Mouse (Mus musculus) limb, embryonic 12.5 days (tissue): ENCODE data around the gene Zdhhc16. TPM values are rescaled to one million over a fixed set of nuclear protein-coding genes. Genes with fewer than 3 reads are reported as not detected.

Experiments
- ATAC-seq: fragments of 200-750 bp; cut with Nextera tagmentation; 2 replicates; pipeline ENCODE4 v1.8.0; 2017; ENCODE audit warnings: low read depth, moderate TSS enrichment; ENCODE audit not compliant: insufficient number of reproducible peaks, insufficient read depth, low FRiP score, low TSS enrichment
- H3K27ac ChIP-seq: fragments of 300-500 bp; sonication (generic); 2 replicates; pipeline ENCODE4 v1.5.1; 2016; ENCODE audit warnings: mild to moderate bottlenecking, moderate library complexity
- H3K27me3 ChIP-seq: fragments of 300-500 bp; sonication (generic); 2 replicates; pipeline ENCODE4 v1.6.1; 2016; ENCODE audit warnings: mild to moderate bottlenecking, moderate library complexity
- H3K36me3 ChIP-seq: fragments of 300-500 bp; sonication (generic); 2 replicates; pipeline ENCODE4 v1.6.1; 2016; ENCODE audit warnings: mild to moderate bottlenecking, moderate library complexity
- H3K4me1 ChIP-seq: fragments of 300-500 bp; sonication (generic); replicated peaks from 2 replicates; pipeline ENCODE4 v1.6.1; 2016
- H3K4me2 ChIP-seq: fragments of 300-500 bp; sonication (generic); 2 replicates; pipeline ENCODE4 v1.6.1; 2016; ENCODE audit warnings: mild to moderate bottlenecking, moderate library complexity
- H3K4me3 ChIP-seq: fragments of 300-500 bp; sonication (generic); replicated peaks from 2 replicates; pipeline ENCODE4 v1.5.1; 2016; ENCODE audit warnings: mild to moderate bottlenecking
- H3K9ac ChIP-seq: fragments of 300-500 bp; sonication (generic); replicated peaks from 2 replicates; pipeline ENCODE4 v1.6.1; 2016; ENCODE audit warnings: mild to moderate bottlenecking, moderate library complexity
- H3K9me3 ChIP-seq: fragments of 300-500 bp; sonication (generic); 2 replicates; pipeline ENCODE4 v1.6.1; 2016; ENCODE audit warnings: mild to moderate bottlenecking, moderate library complexity
- WGBS: fragments of 180-500 bp; shearing (Covaris S2); methylation state at CpG from one replicate; pipeline ENCODE4 v1.1.7; 2016; 5-methylcytosine and 5-hydroxymethylcytosine counted together
- polyA plus RNA-seq: library from polyadenylated mRNA; unstranded; fragments of >200 nt; fragmentation: Nextera tagmentation; extraction: Ambion mirVana; gene quantifications from 2 replicates; pipeline ENCODE4 v1.2.1, GENCODE M21; 2016

The Zdhhc16 gene
- polyA plus RNA-seq = 87.6 and 93.2 TPM in 2 replicates

DNA sequence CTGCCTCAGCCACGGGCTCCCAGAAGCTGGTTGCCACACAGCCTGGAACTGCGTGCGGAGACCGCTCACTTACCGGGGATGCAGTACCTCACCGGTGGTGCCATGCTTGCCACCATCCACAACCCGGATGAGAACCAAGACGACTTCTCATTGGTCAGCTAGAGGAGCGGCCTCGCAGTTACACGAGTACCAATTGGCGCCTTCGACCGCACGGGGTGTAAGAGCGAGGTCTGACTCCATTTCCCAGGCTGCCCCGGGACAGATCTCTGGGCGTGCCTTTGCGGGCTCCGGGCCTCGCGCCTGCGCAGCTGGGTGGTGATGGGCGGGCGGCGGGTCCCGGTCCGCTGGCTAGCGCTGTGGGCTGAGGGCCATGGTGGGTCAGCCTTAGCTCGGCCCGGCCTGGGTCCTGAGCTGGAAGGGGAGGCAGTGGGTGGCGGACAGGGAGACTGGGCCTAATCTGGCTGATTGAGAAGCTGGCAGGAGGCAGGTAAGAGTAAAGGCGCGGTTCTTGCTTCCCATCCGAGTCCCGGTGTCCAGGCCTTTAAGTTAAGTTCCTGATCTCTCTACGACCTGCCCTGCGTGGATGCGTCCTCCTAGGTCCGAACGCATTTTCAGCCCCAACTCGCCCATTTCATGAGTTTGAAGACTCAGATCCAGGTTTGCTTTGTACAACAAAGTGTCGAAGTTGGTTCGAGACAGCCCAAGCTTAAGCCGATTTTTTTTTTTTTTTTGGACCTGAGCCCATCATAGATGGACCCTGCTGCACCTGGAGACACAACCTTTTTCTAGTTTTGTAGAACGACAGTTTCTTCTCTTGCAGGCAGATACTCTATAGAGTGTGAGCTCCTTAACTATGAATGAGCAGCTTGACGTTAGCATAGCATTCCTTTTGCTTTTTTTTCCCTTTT is at the start of gene Zdhhc16, which contains the start of gene Exosc1:
Gene Zdhhc16 (plus strand): TSS at position 302 of the 908 bp plus-strand sequence.
Gene Exosc1 (minus strand): TSS at position 245 of the 908 bp plus-strand sequence.
- peak within 1 kb of the TSS; percentile 76 for H3K4me2 ChIP-seq
- H3K27me3 ChIP-seq = no peaks in the 10 kb centered on the region
- H3K36me3 ChIP-seq = peaks cover 43% of the 10 kb centered on the region
- peak within 1 kb of the TSS; percentile 50; the same call in 1 of the 2 replicates for H3K27ac ChIP-seq
- H3K9ac ChIP-seq = peak within 1 kb of the TSS; percentile 83
- H3K4me3 ChIP-seq = peak within 1 kb of the TSS; percentile 92
- peaks cover 19% of the 10 kb centered on the region for H3K4me1 ChIP-seq
- ATAC-seq = peak; percentile 100
- H3K9me3 ChIP-seq = no peaks in the 10 kb centered on the region
- WGBS = under 1% methylated on average over 47 of the region's 47 CpGs

GRCm38 (mm10) chr19:41883882-41884281 is 49.4 kb upstream of the Zdhhc16 start:
- WGBS = 87% methylated on average over 9 of the region's 9 CpGs
- ATAC-seq = no peak
- Histone ChIP-seq H3K27ac (no peak overlapping the region), H3K9ac (no peak overlapping the region), H3K4me3 (no peak overlapping the region), H3K27me3 (no peaks in the 10 kb centered on the region), H3K4me2 (no peak overlapping the region), H3K4me1 (no peaks in the 10 kb centered on the region), H3K9me3 (no peaks in the 10 kb centered on the region), H3K36me3 (peaks cover 70% of the 10 kb centered on the region)

GRCm38 (mm10) chr19:41888191-41888590 is 45.1 kb upstream of the Zdhhc16 start:
- Histone ChIP-seq H3K36me3 (peaks cover 70% of the 10 kb centered on the region), H3K4me1 (no peaks in the 10 kb centered on the region)
- no peak for ATAC-seq

GRCm38 (mm10) chr19:41894959-41895358 is 38.3 kb upstream of the Zdhhc16 start:
- H3K27ac ChIP-seq = no peak overlapping the region
- H3K4me2 ChIP-seq = peak overlapping the region; percentile 92
- H3K4me1 ChIP-seq = peaks cover 9% of the 10 kb centered on the region
- H3K9me3 ChIP-seq = no peaks in the 10 kb centered on the region
- peak overlapping the region; percentile 56; the same call in 1 of the 2 replicates for H3K9ac ChIP-seq
- ATAC-seq = no peak
- H3K4me3 ChIP-seq = peak overlapping the region; percentile 77
- WGBS = 52% methylated on average over 7 of the region's 7 CpGs
- no peaks in the 10 kb centered on the region for H3K27me3 ChIP-seq
- H3K36me3 ChIP-seq = peaks cover 16% of the 10 kb centered on the region

More at GRCm38 (mm10) chr19:41888191-41888590, 45.1 kb upstream of the Zdhhc16 start:
- H3K9ac ChIP-seq = no peak overlapping the region
- H3K9me3 ChIP-seq = no peaks in the 10 kb centered on the region
- H3K4me3 ChIP-seq = no peak overlapping the region
- no peak overlapping the region for H3K4me2 ChIP-seq
- H3K27ac ChIP-seq = no peak overlapping the region
- no peaks in the 10 kb centered on the region for H3K27me3 ChIP-seq

DNA sequence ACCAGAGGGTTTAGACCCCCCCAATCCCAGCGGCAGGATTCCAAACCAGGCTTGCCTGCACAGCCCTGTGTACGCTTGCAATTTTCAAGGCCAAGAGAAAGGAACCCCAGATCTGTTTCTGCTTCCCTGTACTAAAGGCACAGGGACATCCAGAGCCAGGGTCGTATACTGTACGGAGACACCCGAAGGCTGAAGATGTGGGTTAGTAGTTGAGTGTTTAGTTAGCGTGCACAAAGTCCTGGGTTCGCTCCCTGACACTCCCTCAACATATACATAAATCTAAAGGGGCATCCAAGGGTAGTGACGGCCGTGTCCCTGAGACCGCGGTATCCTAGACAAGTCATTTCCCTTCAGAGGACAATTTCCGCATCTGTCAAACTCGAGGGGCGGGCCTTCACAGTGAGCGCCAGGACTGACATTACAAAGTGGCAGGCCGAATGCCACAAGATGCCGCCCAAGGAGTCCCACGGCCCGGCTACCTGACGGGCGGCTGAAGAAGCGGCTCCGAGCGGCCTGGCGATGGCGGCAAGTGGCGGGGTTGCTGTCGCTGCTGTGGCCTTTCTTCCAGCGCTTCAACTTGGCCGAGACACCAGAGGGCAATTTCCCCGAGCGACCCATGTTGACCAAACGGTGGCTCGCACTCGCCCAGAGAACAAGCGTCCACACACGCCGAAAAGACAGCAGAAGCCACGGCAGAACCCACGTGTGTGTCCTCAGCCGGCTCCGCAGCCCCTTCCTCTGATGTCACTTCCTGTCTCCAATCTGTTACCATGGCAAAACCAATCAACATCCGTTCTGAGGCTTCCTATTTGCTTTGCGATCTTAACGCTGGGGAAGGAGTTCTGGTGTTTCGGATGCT is 37.6 kb upstream of the Zdhhc16 start, which contains the start of gene Rrp12:
Gene Rrp12 (minus strand): TSS at position 714 of the 859 bp plus-strand sequence.
- peak; percentile 61; the same call in 1 of the 2 replicates for ATAC-seq
- peak within 1 kb of the TSS; percentile 92 for H3K4me2 ChIP-seq
- under 1% methylated on average over 46 of the region's 46 CpGs for WGBS
- H3K9me3 ChIP-seq = no peaks in the 10 kb centered on the region
- H3K4me3 ChIP-seq = peak within 1 kb of the TSS; percentile 77
- no peaks in the 10 kb centered on the region for H3K27me3 ChIP-seq
- peak within 1 kb of the TSS; percentile 56 for H3K9ac ChIP-seq
- peaks cover 9% of the 10 kb centered on the region for H3K4me1 ChIP-seq
- H3K27ac ChIP-seq = no peak within 1 kb of the TSS
- peaks cover 9% of the 10 kb centered on the region for H3K36me3 ChIP-seq

DNA sequence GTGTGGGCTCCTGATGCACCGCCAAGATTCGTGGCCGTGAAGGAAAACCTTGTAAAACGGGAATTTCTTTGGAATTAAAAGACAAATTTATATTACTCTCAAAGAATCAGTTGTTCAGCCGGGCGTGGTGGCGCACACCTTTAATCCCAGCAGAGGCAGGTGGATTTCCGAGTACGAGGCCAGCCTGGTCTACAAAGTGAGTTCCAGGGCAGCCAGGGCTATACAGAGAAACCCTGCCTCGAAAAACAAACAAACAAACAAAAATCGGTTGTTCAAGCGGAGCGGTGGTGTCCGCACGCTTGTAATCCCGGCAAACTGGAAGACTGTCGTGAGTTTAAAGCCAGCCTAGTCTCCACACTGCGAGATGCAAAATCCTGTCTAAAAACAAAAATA is 37.0 kb upstream of the Zdhhc16 start:
- 23% methylated on average over 18 of the region's 18 CpGs for WGBS
- peak; percentile 21; the same call in 1 of the 2 replicates for ATAC-seq
- H3K27me3 ChIP-seq = no peaks in the 10 kb centered on the region
- peak overlapping the region; percentile 77 for H3K4me3 ChIP-seq
- H3K27ac ChIP-seq = no peak overlapping the region
- H3K36me3 ChIP-seq = peaks cover 2% of the 10 kb centered on the region; the same call in 1 of the 2 replicates
- no peak overlapping the region for H3K9ac ChIP-seq
- H3K4me2 ChIP-seq = peak overlapping the region; percentile 92
- no peaks in the 10 kb centered on the region for H3K9me3 ChIP-seq
- H3K4me1 ChIP-seq = peaks cover 9% of the 10 kb centered on the region

DNA sequence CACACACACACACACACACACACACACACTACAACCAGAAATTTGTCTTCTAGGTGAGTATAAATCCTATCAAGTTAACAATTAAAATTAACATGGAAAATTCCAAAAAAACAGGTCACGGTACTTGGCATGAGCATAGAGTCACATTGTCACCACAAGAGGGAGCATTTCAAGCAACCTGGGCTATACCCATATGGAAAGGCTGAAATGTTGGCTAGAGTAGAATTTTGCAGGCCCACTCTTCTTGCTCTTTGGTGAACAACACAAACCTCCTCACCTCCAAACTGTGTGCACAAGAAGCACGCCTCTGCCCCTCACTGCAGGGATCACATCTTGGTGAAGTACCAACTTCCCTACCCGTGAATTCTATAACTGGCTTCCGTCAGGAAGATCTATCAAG is 34.4 kb upstream of the Zdhhc16 start:
- Histone ChIP-seq H3K4me1 (peaks cover 9% of the 10 kb centered on the region), H3K27me3 (no peaks in the 10 kb centered on the region), H3K27ac (no peak overlapping the region), H3K9ac (no peak overlapping the region), H3K36me3 (no peaks in the 10 kb centered on the region), H3K4me2 (no peak overlapping the region), H3K9me3 (no peaks in the 10 kb centered on the region), H3K4me3 (no peak overlapping the region)
- ATAC-seq = no peak
- 46% methylated on average over 4 of the region's 4 CpGs for WGBS

DNA sequence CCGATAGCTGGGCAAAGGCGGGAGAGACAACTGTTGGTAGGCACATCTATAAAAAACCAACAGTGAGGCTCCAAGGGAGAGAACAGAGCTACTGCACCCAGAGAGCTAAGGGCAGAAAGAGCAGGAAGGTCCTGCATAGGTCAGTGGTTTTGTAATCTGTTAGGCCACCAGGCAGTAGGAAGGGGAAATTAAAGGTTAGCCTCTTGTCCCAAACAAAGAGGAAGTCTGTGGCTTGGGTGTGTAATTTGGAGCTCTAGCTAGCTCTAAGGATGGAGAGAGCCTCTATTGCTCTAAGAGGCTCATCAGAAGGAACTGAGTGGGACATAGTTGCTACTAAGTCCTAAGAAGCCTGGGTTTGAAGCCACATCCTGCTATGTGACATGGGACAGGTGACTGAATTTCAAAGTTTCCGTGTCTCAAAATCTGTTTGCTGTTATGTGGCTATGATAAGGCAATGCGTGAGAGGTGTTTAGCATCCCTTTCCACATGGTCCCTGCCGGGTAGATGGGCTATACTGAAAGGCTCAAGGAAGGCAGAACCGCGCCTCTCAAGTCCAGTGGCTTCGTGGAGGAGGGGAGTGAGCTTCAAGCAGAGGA is 32.7 kb upstream of the Zdhhc16 start:
- no peaks in the 10 kb centered on the region for H3K9me3 ChIP-seq
- H3K36me3 ChIP-seq = no peaks in the 10 kb centered on the region
- H3K9ac ChIP-seq = no peak overlapping the region
- ATAC-seq = no peak
- no peak overlapping the region for H3K4me3 ChIP-seq
- H3K27me3 ChIP-seq = no peaks in the 10 kb centered on the region
- no peak overlapping the region for H3K4me2 ChIP-seq
- 84% methylated on average over 8 of the region's 8 CpGs for WGBS
- H3K27ac ChIP-seq = no peak overlapping the region
- peaks cover 2% of the 10 kb centered on the region; the same call in 1 of the 2 replicates for H3K4me1 ChIP-seq

GRCm38 (mm10) chr19:41901696-41902095 is 31.6 kb upstream of the Zdhhc16 start:
- Histone ChIP-seq H3K27ac (no peak overlapping the region), H3K9ac (no peak overlapping the region), H3K27me3 (no peaks in the 10 kb centered on the region), H3K36me3 (no peaks in the 10 kb centered on the region), H3K4me3 (no peak overlapping the region), H3K4me1 (no peaks in the 10 kb centered on the region), H3K9me3 (no peaks in the 10 kb centered on the region), H3K4me2 (no peak overlapping the region)
- WGBS = 37% methylated on average over 2 of the region's 2 CpGs
- no peak for ATAC-seq

DNA sequence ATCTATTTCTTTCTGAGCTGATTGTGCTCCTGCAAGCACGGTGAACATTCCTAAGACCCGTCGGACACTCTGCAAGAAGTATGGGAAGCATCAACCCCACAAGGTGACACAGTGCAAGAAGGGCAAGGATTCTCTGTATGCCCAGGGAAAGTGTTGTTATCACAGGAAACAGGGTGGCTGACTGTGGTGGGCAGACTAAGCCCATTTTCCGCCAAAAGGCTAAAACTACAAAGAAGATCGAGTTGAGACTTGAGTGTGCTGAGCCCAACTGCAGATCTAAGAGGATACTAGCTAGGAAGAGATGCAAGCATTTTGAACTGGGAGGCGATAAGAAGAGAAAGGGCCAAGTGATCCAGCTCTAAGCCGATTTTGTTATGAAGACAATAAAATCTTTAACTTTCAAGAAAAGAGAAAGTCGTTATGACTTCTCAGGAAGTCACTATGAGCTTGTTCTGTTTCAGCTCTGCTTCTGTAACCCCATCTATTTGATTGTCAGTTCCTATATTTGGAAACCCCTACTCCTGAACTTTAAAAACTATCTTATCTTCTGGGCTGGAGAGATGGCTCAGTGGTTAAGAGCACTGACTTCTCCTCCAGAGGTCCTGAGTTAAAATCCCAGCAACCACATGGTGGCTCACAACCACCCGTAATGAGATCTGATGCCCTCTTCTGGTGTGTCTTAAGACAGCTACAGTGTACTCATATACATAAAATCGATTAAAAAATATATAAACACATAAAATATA is 30.3 kb upstream of the Zdhhc16 start:
- no peak overlapping the region for H3K4me3 ChIP-seq
- no peak overlapping the region for H3K4me2 ChIP-seq
- H3K27me3 ChIP-seq = no peaks in the 10 kb centered on the region
- no peaks in the 10 kb centered on the region for H3K9me3 ChIP-seq
- no peak overlapping the region for H3K27ac ChIP-seq
- no peak for ATAC-seq
- H3K4me1 ChIP-seq = no peaks in the 10 kb centered on the region
- WGBS = 89% methylated on average over 10 of the region's 10 CpGs
- H3K36me3 ChIP-seq = no peaks in the 10 kb centered on the region
- no peak overlapping the region for H3K9ac ChIP-seq
